Mouse (Mus musculus): ENCODE results near the gene Plcd3. TPM values are rescaled to one million over a fixed set of nuclear protein-coding genes. Genes with fewer than 3 reads are reported as not detected.

The Plcd3 gene
- polyA plus RNA-seq, 1 experiment = 20.6 TPM

DNA sequence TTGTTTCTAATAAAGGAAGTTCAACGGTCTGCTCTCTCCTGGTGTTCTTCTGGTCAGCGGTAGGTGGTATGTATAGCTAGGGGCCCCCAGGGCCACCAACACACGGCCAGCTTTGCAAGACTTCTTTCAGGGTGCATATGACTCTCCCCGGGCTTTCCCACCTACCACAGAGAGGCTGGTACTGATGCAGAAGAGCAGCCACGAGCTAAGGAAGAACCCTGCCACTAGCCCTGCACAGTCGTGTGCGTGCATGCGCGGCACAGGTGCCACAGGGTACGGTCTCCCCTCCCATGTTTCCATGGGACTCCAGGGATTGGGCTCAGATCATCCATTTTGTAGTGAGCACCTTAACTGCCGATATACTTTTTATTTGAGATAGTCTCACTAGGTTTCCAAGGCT lies 32.6 kb downstream of the Plcd3 start:
- no peaks in the 10 kb centered on the region for H3K79me2 ChIP-seq (ENCODE audit: control insufficient read depth, insufficient read depth)
- peaks cover 52% of the 10 kb centered on the region for H3K36me3 ChIP-seq (ENCODE audit: control insufficient read depth, insufficient read depth)
- peak; percentile 51 for TF ChIP-seq POLR2AphosphoS2 (IDR thresholded peaks at IDR 0.05; ENCODE audit: insufficient read length, low read depth)
- no peak for TF ChIP-seq TCF3 (IDR thresholded peaks at IDR 0.05; ENCODE audit: insufficient read length, low read depth)
- TF ChIP-seq POLR2A (IDR thresholded peaks at IDR 0.05; ENCODE audit: insufficient read length, low read depth) = peak; percentile 43
- TF ChIP-seq USF1 (IDR thresholded peaks at IDR 0.05; ENCODE audit: low read depth) = no peak
- H3ac ChIP-seq (ENCODE audit: control insufficient read depth, insufficient read length) = no peak overlapping the region
- H3K4me2 ChIP-seq (ENCODE audit: low read depth) = no peak overlapping the region
- no peaks in the 10 kb centered on the region for H3K27me3 ChIP-seq (ENCODE audit: control insufficient read depth, insufficient read depth, insufficient read length)
- no peak overlapping the region for H3K4me3 ChIP-seq

GRCm38 (mm10) chr11:103068272-103068671 lies 33.2 kb downstream of the Plcd3 start:
- TF ChIP-seq REST (IDR thresholded peaks at IDR 0.05; ENCODE audit: insufficient read depth, insufficient read length) = no peak
- peak in 2 of 3 experiments; percentile 9 to 59 for TF ChIP-seq MYOD1 (IDR thresholded peaks at IDR 0.05; ENCODE audit: control insufficient read depth in 1 of 3, insufficient read length in 2 of 3, low read depth in 2 of 3)
- Histone ChIP-seq H3K27me3 (ENCODE audit: control insufficient read depth, insufficient read depth, insufficient read length) (no peaks in the 10 kb centered on the region), H3K4me3 (no peak overlapping the region), H3K79me2 (ENCODE audit: control insufficient read depth, insufficient read depth) (no peaks in the 10 kb centered on the region), H3K36me3 (ENCODE audit: control insufficient read depth, insufficient read depth) (peaks cover 58% of the 10 kb centered on the region), H3K4me2 (ENCODE audit: low read depth) (peak overlapping the region; percentile 63), H3ac (ENCODE audit: control insufficient read depth, insufficient read length) (no peak overlapping the region)

DNA sequence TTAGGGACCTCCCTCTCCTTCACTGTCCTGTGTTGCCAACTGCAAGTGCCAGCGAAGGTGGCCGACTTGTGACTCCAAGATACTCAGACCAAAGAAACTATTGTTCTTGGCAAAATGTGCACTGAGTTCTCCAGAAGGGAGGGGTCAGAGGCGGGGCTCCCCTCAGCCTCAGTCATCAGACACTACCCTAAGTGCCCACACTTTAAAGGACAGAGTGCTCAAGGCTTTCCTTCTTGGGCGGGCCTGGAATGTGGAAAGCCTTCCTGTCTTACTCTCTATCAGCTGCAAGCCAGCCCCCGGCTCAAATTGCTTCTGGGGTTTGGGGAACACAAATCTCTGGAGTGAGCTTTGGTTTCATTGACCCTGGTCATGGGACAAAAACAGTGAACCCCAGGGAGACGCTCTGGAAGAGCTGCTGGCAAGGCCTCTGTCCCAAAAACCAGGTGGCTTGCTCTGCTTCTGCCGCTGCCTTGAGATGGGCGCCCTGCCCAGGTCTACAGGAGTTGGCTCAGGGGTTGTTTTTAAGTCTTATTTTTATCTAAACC lies 33.9 kb downstream of the Plcd3 start:
- Histone ChIP-seq H3ac (ENCODE audit: control insufficient read depth, insufficient read length) (no peak overlapping the region), H3K27me3 (ENCODE audit: control insufficient read depth, insufficient read depth, insufficient read length) (no peaks in the 10 kb centered on the region), H3K4me3 (no peak overlapping the region), H3K79me2 (ENCODE audit: control insufficient read depth, insufficient read depth) (no peaks in the 10 kb centered on the region), H3K36me3 (ENCODE audit: control insufficient read depth, insufficient read depth) (peaks cover 63% of the 10 kb centered on the region), H3K4me2 (ENCODE audit: low read depth) (peak overlapping the region; percentile 63)
- TF ChIP-seq MAX (IDR thresholded peaks at IDR 0.05; ENCODE audit: low read depth) (no peak), MYOG (IDR thresholded peaks at IDR 0.05; ENCODE audit: control insufficient read depth in 1 of 3, insufficient read depth in 1 of 3, insufficient read length in 2 of 3, low read depth in 2 of 3) (peak in 1 of 3 experiments; percentile 30), TCF12 (IDR thresholded peaks at IDR 0.05; ENCODE audit: insufficient read depth, poor library complexity, severe bottlenecking) (no peak), MYOD1 (IDR thresholded peaks at IDR 0.05; ENCODE audit: control insufficient read depth in 1 of 3, insufficient read length in 2 of 3, low read depth in 2 of 3) (peak in 2 of 3 experiments; percentile 40 to 57), POLR2AphosphoS2 (IDR thresholded peaks at IDR 0.05; ENCODE audit: insufficient read length, low read depth) (no peak), USF1 (IDR thresholded peaks at IDR 0.05; ENCODE audit: low read depth) (no peak), SRF (IDR thresholded peaks at IDR 0.05; ENCODE audit: control insufficient read depth, insufficient read length, low read depth) (no peak), REST (IDR thresholded peaks at IDR 0.05; ENCODE audit: insufficient read depth, insufficient read length) (no peak)

GRCm38 (mm10) chr11:103067051-103067361 lies 34.5 kb downstream of the Plcd3 start:
- TF ChIP-seq REST (IDR thresholded peaks at IDR 0.05; ENCODE audit: insufficient read depth, insufficient read length) = no peak
- TF ChIP-seq POLR2AphosphoS2 (IDR thresholded peaks at IDR 0.05; ENCODE audit: insufficient read length, low read depth) = peak; percentile 36
- TF ChIP-seq USF1 (IDR thresholded peaks at IDR 0.05; ENCODE audit: low read depth) = peak; percentile 90
- Histone ChIP-seq H3K27me3 (ENCODE audit: control insufficient read depth, insufficient read depth, insufficient read length) (no peaks in the 10 kb centered on the region), H3K79me2 (ENCODE audit: control insufficient read depth, insufficient read depth) (no peaks in the 10 kb centered on the region), H3K4me2 (ENCODE audit: low read depth) (peak overlapping the region; percentile 63), H3K4me3 (no peak overlapping the region), H3ac (ENCODE audit: control insufficient read depth, insufficient read length) (no peak overlapping the region), H3K36me3 (ENCODE audit: control insufficient read depth, insufficient read depth) (peaks cover 66% of the 10 kb centered on the region)

DNA sequence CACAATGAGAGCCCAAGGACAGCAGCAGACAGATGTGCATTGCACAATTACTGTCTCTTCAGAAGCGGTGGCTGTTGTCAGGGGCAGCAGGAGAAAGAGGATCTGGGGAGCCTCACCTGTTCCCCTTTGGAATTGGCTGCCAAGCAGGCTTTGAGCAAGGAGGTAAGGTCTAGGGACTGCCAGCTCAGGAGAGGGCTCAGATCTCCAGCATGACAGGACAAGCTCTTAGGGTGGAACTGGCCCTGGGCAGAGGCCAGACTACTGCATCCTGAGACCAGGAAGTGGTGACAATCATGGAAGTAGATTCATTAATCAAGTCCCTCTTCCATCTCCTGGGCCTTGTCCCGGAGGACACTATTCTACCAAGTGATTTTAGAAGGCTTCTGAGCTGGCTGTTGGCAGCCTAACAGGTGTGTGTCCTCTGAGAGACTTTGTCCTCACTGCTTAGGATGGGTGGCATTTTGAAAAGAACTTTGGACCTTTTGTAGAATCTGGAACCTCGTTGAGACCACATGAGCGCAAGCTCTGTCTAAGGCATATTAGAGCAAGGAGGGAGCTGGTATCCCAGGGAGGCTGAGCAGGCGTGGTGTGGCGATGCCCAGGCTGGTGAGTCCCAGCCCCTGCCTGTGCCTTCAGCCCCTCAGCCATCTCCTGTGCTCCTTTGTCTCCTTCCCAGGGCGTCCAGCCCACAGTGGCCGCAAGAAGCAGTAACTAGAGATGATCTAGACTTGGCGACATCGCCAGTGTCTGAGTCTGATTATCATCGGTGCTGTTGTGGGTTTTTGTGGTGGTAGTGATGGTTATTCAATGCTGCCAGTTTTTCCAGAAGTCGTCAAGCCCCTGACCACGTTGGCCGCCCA lies 35.0 kb downstream of the Plcd3 start:
- H3K36me3 ChIP-seq (ENCODE audit: control insufficient read depth, insufficient read depth) = peaks cover 71% of the 10 kb centered on the region
- H3K4me3 ChIP-seq = no peak overlapping the region
- TF ChIP-seq MYOG (IDR thresholded peaks at IDR 0.05; ENCODE audit: control insufficient read depth in 1 of 3, insufficient read depth in 1 of 3, insufficient read length in 2 of 3, low read depth in 2 of 3) = no peak
- no peak for TF ChIP-seq TCF3 (IDR thresholded peaks at IDR 0.05; ENCODE audit: insufficient read length, low read depth)
- TF ChIP-seq MAX (IDR thresholded peaks at IDR 0.05; ENCODE audit: low read depth) = no peak
- TF ChIP-seq SRF (IDR thresholded peaks at IDR 0.05; ENCODE audit: control insufficient read depth, insufficient read length, low read depth) = no peak
- peak; percentile 3 for TF ChIP-seq TCF12 (IDR thresholded peaks at IDR 0.05; ENCODE audit: insufficient read depth, poor library complexity, severe bottlenecking)
- TF ChIP-seq MYOD1 (IDR thresholded peaks at IDR 0.05; ENCODE audit: control insufficient read depth in 1 of 3, insufficient read length in 2 of 3, low read depth in 2 of 3) = peak in 1 of 3 experiments; percentile 1
- TF ChIP-seq POLR2AphosphoS2 (IDR thresholded peaks at IDR 0.05; ENCODE audit: insufficient read length, low read depth) = peak; percentile 70
- no peak for TF ChIP-seq CEBPB (IDR thresholded peaks at IDR 0.05; ENCODE audit: insufficient read depth, poor library complexity, severe bottlenecking)
- TF ChIP-seq POLR2A (IDR thresholded peaks at IDR 0.05; ENCODE audit: insufficient read length, low read depth) = no peak
- no peak for TF ChIP-seq USF1 (IDR thresholded peaks at IDR 0.05; ENCODE audit: low read depth)
- no peak for TF ChIP-seq REST (IDR thresholded peaks at IDR 0.05; ENCODE audit: insufficient read depth, insufficient read length)
- TF ChIP-seq E2F4 (IDR thresholded peaks at IDR 0.05; ENCODE audit: insufficient read depth) = no peak
- peak overlapping the region; percentile 63 for H3K4me2 ChIP-seq (ENCODE audit: low read depth)
- no peaks in the 10 kb centered on the region for H3K27me3 ChIP-seq (ENCODE audit: control insufficient read depth, insufficient read depth, insufficient read length)
- no peak overlapping the region for H3ac ChIP-seq (ENCODE audit: control insufficient read depth, insufficient read length)
- H3K79me2 ChIP-seq (ENCODE audit: control insufficient read depth, insufficient read depth) = no peaks in the 10 kb centered on the region

Measured in myocyte (in vitro differentiated cells).